Mouse (Mus musculus): ENCODE measurements around the gene Tril. TPM values are rescaled to one million over a fixed set of nuclear protein-coding genes. Genes with fewer than 3 reads are reported as not detected.

Gene Tril
- total RNA-seq, 2 experiments from 2014 or later, result 3.6 to 3.8 TPM

GRCm38 (mm10) chr6:53806591-53807023 lies 14.0 kb downstream of the Tril start:
- no peak for DNase-seq

DNA sequence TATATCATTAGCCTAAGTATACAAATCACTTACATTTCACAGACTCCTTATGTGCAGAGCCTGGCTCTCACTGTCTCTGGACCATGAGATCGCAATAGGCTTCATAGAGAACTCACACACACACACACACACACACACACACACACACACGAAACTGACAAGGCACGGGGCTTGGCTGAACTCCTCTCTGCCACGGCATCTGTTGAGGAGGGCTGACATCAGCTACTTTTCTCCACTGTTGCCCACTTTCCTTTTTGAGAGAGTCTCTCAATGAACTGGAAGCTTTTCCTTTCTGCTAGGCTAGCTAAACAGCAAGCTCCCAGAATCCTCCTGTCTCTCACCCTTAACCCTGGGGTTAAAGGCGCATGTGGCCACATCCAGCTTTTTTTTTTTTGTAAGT lies 14.6 kb downstream of the Tril start:
- no peak for DNase-seq

DNA sequence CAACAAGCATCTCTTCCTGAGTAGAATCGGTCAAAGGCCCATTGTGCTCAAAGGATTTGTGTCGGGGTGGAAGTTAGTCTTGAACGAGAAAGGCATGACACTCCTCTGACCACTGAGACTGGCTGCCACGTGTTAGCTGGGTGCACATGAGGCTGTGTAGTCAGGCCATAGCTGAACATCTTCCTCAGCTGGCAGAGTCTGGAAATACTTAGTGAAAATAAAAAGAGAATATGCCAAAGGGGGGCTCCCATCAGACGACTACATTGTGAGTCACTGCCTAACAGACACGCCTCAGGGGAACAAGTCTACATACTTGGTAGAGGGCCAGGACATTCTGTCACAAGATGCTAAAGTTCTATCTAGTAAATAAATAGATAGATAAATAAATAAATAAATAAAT lies 16.5 kb downstream of the Tril start:
- DNase-seq, result no peak

GRCm38 (mm10) chr6:53803551-53803950 lies 17.1 kb downstream of the Tril start:
- DNase-seq, result no peak

DNA sequence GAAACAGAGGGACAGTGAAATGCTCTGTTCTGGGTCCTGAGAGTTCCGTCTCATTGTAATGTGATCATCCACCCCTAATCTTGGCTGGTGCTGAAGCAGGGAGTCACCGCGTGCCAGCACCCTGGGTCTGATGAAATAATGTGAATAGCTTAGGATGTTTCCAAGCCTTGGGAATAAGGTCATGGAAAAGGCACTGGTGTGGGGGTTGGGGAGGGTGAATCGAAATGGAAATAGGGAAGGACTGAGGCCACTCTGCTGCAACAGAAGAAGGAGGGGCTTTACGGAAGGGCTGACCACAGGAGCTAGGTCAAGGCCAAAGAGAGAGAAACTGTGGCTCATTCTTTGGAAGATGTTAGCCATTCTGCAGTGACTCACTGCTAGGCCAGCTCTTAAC lies 18.7 kb downstream of the Tril start:
- peak; percentile 75 for DNase-seq

DNA sequence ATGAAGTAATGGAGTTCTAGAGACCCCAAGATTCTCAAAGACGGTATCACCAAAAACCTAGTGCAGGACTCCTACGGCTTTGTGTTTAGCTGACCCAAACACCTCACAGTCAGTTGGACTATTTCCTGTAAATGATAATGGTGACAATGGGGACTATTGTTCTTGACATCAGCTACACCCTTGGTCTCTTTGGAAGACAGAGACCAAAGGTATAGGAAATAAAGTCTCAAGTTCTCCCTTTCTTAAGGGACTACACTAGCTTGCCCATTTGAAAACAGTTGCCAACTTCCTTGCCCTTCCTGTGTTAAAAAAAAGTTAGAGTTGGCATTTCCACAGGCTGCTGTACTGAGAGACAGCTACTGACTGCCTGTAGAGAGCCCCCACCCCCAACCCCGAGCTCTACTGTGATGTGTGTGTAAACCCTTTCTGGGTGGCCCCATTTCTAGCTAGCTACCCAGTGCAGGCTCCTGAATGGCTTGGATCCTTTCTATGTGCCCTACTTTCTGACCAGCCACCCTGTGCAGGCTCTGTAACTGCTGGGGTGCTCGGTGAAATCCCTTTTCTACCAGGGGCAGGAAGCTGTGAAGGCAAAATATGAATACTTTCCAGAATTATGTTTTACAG lies 19.2 kb downstream of the Tril start:
- DNase-seq, result no peak

DNA sequence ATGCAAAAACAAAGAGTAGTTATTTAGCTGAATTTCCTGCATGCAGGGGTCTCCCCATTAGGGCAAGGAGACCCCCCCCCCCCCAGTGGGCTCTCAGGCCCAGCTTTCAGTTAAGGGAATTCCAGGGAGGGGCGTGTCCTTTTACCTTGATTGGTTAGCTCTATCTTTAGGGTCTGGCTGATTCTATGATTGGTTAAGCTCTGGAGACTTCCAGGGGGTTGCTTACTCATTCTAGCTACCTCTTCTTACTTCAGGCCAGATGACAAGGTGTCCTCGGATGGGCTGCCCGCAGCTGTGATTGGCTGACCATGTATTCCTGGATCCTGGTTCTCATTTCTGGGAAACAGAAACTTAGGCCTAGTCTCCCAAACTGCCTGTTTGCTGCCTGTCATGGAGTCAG lies 21.8 kb downstream of the Tril start:
- DNase-seq, result no peak

GRCm38 (mm10) chr6:53796835-53797234 lies 23.8 kb downstream of the Tril start:
- DNase-seq, result no peak

DNA sequence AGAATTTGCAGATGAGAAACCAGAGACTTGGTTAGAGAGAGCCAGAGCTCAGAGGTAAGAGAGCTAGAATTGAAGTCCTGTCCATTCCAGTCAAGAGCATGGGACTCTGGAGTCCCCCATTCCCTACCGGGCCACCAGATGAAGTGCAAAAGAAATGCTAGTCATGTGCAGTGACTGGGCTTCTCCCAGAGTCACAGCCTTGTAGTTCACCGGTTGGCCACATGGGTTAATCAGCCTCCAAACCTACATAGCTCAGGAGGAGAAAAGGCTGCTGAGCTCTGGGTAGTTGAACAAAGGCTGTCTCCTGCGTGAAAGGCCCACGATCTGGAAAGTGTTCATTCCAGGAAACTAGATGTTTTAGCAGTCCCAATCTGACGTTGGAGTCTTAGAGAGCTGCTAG lies 24.8 kb downstream of the Tril start:
- no peak for DNase-seq

DNA sequence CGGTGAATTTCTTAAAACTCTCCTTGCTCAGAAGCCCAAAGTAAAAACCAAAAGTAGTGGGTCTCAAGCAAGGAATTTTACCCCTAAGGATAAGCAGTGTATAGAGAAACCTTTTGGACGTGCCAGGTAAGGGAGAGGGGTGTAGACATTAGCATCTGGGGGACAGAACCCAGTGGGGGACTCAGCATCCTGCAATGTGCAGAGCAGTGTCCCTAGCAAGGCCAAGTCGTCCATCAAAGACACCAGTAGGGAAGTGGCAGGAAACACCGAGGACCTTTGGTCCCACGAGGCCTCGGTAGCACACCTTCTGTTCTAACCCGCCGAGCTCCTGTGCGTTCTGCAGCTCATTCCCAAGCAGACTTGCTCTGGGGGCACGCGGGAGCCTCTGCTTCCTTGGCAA lies 25.6 kb downstream of the Tril start:
- no peak for DNase-seq

GRCm38 (mm10) chr6:53794323-53794971 lies 26.2 kb downstream of the Tril start:
- peak; percentile 41 for DNase-seq

DNA sequence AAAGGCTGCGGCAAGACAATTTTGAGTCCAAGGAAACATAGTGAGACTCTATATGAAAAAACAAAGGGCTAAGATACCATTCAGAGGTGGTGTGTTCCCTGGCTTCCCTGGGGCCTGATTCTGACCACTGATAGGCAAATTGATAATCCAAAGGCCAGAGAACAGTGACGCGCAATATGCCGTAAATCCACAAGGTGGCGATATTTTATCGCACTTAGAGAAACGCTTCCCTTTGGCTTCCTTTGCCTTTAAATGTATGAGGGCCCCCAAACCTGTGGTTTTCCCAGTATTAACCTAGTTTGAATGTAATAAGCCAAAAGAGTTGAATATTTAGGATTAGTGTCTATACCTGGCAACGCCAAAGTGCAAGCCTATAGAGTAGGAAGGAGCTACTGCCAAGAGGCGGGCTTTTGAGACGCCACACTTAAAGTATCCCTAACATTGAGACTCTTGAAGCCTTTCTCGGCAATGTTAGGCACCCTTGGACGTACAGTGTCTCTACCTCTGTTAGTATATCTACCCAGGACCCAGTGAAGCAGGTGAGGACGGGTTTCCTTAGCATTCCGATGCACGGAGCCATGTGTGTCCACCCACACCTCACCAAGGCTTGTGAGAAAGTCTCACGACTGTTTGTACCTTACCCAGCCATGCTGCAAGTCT lies 37.6 kb downstream of the Tril start:
- no peak for DNase-seq

GRCm38 (mm10) chr6:53782273-53782672 lies 38.4 kb downstream of the Tril start:
- no peak for DNase-seq

DNA sequence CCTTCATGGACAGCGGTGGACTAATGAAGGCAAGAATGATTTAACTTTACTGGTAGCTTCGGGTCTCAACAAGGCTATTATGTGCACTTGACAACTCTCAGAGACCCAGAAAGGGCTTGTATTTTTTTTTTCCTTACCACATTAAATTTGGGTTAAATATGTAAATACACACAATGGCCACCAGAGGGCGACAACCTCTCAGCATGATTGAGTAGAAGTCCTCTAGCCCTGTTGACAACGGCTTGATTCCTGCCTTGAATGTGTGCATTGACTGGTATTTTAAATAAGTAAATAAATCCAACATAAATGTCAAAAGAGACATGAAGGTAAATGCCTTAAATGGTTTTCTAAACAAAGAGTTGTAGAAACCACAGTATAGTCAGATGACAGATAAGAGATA lies 39.5 kb downstream of the Tril start:
- no peak for DNase-seq

- no peak for DNase-seq
These were observed 40.6 kb downstream of the Tril start for GRCm38 (mm10) chr6:53780008-53780407.

DNA sequence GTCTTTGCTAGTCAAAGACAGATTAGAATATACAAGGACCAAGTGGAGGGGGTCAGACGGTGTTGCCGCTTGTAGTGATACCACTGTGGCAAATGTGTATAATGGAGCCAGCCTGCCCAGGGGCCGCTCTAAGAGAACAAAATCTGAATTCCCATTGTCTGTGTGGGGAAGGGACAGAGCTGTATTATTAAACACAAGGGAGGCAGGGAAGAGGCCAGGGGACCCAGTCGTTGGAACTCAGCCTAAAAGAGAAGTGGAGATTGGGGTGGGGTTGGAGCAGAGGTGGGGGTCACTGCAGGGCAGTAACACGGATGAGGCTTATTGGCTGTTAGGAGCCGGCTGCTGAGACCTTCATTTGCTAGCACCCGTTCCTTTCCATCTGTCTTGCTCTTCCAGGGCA lies 41.1 kb downstream of the Tril start:
- no peak for DNase-seq

DNA sequence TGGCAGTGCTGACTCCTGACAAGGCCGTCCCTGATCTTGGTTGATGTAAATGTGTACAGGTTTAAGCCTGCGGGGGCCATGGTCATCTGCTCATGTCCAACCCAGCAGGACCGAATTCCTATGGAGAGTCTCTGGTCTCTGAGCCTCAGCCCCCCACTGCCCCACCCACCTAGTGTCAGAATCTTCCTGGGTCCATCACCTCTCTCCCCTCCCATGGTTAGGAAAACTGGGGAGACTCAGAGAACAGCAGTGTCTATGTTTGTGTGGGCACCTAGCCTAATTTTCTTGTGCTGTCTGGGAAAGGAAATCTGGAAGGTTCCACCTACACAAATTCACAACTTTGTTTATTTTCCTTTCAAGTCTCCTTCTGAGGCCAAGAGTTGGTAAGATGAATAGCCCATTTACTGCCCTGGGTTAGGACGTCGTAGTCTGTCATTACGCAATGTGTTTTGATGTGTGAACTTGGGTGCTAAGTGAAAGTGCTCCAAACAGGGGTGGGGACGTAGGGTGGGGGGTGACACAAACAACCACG lies 42.1 kb downstream of the Tril start:
- DNase-seq, result no peak

- no peak for DNase-seq
These were observed 52.4 kb downstream of the Tril start for GRCm38 (mm10) chr6:53768275-53768674.

DNA sequence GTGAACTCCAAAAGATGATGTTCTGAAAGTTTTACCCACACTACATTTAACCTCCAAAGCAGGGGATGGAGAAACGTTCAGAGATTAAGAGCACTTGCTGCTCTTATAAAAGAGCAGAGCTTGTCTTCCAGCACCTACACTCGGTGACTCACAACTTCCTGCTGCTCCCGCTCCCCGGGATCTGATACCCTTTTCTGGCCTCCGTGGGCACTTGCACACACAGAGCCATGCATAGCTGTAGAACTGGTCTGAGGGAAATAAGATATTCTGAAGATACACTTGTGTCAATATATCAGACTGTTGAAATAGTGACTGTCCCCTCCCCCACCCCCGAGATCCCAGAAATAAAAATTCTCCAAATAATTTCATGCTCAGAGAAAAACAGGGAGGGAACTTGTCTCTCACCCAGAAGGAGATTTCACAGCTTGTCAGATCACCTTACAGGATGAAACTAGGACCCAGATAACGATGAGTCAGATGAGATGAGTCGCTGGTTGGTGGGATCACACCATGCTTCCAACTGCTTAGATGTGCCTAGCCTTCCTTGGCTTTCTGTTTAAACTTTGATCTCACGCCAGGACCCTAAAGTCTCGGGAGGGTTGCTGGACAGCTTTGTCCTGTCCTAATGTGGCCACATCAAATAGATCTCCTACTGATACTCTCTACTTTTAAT lies 54.3 kb downstream of the Tril start:
- no peak for DNase-seq

GRCm38 (mm10) chr6:53765731-53766130 lies 54.9 kb downstream of the Tril start:
- DNase-seq, result no peak

All from gastrocnemius, postnatal 25 days (tissue).